Mouse (Mus musculus) lung, embryonic 16.5 days (tissue): Measurements from ENCODE around the gene Aox3. TPM values are rescaled to one million over a fixed set of nuclear protein-coding genes. Genes with fewer than 3 reads are reported as not detected.

Source experiments
- ATAC-seq: fragments of 200-750 bp; cut with Nextera tagmentation; 2 replicates; pipeline ENCODE4 v1.8.0; 2017; ENCODE audit warnings: low read depth, mild to moderate bottlenecking, moderate library complexity
- H3K27ac ChIP-seq: fragments of 300-500 bp; sonication (generic); 2 replicates; pipeline ENCODE4 v1.5.1; 2014; ENCODE audit warnings: mild to moderate bottlenecking, control low read depth, low read length
- H3K27me3 ChIP-seq: fragments of 300-500 bp; sonication (generic); 2 replicates; pipeline ENCODE4 v1.6.1; 2014; ENCODE audit warnings: low read depth, low read length, mixed read lengths; ENCODE audit not compliant: control insufficient read depth, insufficient read depth
- H3K36me3 ChIP-seq: fragments of 300-500 bp; sonication (generic); 2 replicates; pipeline ENCODE4 v1.6.1; 2014; ENCODE audit warnings: low read length; ENCODE audit not compliant: control insufficient read depth, insufficient read depth
- H3K4me1 ChIP-seq: fragments of 300-500 bp; sonication (generic); replicated peaks from 2 replicates; pipeline ENCODE4 v1.6.1; 2014; ENCODE audit warnings: low read length, mixed read lengths; ENCODE audit not compliant: control insufficient read depth, insufficient read depth
- H3K4me2 ChIP-seq: fragments of 300-500 bp; sonication (generic); 2 replicates; pipeline ENCODE4 v1.6.1; 2014; ENCODE audit warnings: low read depth, low read length, control low read depth
- H3K4me3 ChIP-seq: fragments of 300-500 bp; sonication (generic); 2 replicates; pipeline ENCODE4 v1.5.1; 2014; ENCODE audit warnings: mild to moderate bottlenecking, low read length, control low read depth
- H3K9ac ChIP-seq: fragments of 300-500 bp; sonication (generic); 2 replicates; pipeline ENCODE4 v1.6.1; 2014; ENCODE audit warnings: low read length, control low read depth
- H3K9me3 ChIP-seq: fragments of 300-500 bp; sonication (generic); 2 replicates; pipeline ENCODE4 v1.6.1; 2016; ENCODE audit warnings: low read length; ENCODE audit not compliant: control insufficient read depth
- WGBS: fragments of 180-500 bp; shearing (Covaris S2); extraction: QIAGEN DNeasy Blood & Tissue Kit; methylation state at CpG from one replicate; pipeline ENCODE4 v1.1.7; 2014; 5-methylcytosine and 5-hydroxymethylcytosine counted together
- polyA plus RNA-seq: library from polyadenylated mRNA; unstranded; fragments of >200 nt; fragmentation: Nextera tagmentation; extraction: Ambion mirVana; gene quantifications from 2 replicates; pipeline ENCODE4 v1.2.1, GENCODE M21; 2015

Aox3 gene
- polyA plus RNA-seq, 1 experiment from 2014 or later = 2.7 TPM

- H3K27ac ChIP-seq = no peak overlapping the region
- no peak overlapping the region for H3K4me2 ChIP-seq
- no peak for ATAC-seq
- no peaks in the 10 kb centered on the region for H3K27me3 ChIP-seq
- H3K9ac ChIP-seq = no peak overlapping the region
- WGBS = 86% methylated on average over 2 of the region's 2 CpGs
- H3K4me1 ChIP-seq = peaks cover 10% of the 10 kb centered on the region; the same call in 1 of the 2 replicates
- no peaks in the 10 kb centered on the region for H3K36me3 ChIP-seq
- H3K9me3 ChIP-seq = no peaks in the 10 kb centered on the region
- H3K4me3 ChIP-seq = no peak overlapping the region
Measured at GRCm38 (mm10) chr1:58074266-58074665, 38.7 kb upstream of the Aox3 start.

DNA sequence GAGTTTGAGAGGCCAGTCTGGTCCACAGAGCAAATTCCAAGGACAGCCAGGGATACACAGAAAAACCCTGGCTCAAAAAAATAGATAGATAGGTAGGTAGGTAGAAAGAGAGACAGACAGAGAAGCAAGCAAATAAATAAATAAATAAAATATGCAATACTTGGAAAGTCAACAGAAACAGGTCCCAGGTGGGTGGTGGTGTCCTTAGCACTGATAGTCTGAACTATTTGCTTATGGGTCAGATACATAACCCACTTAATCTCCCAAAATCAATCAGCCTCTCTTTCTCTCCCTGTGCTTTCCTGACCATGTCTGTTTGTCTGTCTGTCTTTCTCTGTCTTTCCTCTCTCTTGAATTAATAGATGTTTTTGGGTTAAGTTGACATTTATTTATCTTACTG is 35.0 kb upstream of the Aox3 start:
- Histone ChIP-seq H3K27me3 (no peaks in the 10 kb centered on the region), H3K4me1 (0 out of 2 replicates have a peak, but pooled peaks cover 2% of the 10 kb centered on the region), H3K9me3 (no peaks in the 10 kb centered on the region), H3K36me3 (no peaks in the 10 kb centered on the region), H3K9ac (no peak overlapping the region), H3K27ac (no peak overlapping the region), H3K4me3 (no peak overlapping the region), H3K4me2 (no peak overlapping the region)
- ATAC-seq = no peak

DNA sequence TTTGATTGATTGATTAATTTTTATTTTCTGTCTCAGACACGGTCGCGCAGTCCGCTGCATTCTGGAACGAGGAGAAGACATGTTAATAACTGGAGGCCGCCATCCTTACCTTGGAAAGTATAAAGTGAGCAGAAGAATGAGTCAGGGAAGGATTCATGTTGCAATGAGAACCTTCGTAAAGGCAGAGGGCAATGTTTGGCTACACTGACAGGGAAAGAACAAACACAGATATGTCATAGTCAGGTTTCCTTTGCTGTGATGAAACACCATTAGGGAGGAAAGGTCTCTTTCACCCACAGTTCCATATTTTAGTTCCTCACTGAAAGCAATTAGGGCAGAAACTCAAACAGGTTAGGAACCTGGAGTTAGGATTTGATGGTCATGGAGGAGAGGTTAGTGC is 34.5 kb upstream of the Aox3 start:
- H3K27ac ChIP-seq = no peak overlapping the region
- no peak overlapping the region for H3K9ac ChIP-seq
- H3K4me1 ChIP-seq = no peaks in the 10 kb centered on the region
- H3K36me3 ChIP-seq = no peaks in the 10 kb centered on the region
- 85% methylated on average over 7 of the region's 7 CpGs for WGBS
- no peak overlapping the region for H3K4me3 ChIP-seq
- H3K9me3 ChIP-seq = no peaks in the 10 kb centered on the region
- H3K4me2 ChIP-seq = no peak overlapping the region
- no peak for ATAC-seq
- no peaks in the 10 kb centered on the region for H3K27me3 ChIP-seq

GRCm38 (mm10) chr1:58079689-58080088 is 33.2 kb upstream of the Aox3 start:
- H3K36me3 ChIP-seq = no peaks in the 10 kb centered on the region
- H3K9me3 ChIP-seq = no peaks in the 10 kb centered on the region
- ATAC-seq = no peak
- no peak overlapping the region for H3K4me3 ChIP-seq
- H3K27me3 ChIP-seq = no peaks in the 10 kb centered on the region
- no peak overlapping the region for H3K27ac ChIP-seq
- no peak overlapping the region for H3K9ac ChIP-seq
- no peaks in the 10 kb centered on the region for H3K4me1 ChIP-seq
- 89% methylated on average over 5 of the region's 5 CpGs for WGBS
- no peak overlapping the region for H3K4me2 ChIP-seq

DNA sequence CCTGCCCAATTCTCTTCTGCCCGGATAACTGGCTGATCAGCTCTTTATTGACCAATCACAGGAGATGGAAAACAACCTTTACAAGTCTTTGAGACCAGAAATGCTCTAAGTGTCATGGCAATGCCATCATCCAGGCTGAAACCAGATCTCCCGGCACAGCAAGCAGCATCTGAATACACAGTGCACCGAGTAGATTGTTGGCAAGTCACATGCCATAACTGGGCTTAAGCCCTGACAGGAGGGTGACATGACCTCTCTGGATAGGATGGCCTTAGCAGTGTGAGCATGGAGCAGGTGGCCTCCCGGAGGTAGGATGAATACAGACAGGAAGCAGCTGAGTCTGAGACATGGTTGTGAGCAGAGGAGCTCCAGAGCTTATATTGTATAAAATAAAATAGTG is 32.5 kb upstream of the Aox3 start:
- no peaks in the 10 kb centered on the region for H3K9me3 ChIP-seq
- H3K27ac ChIP-seq = no peak overlapping the region
- no peaks in the 10 kb centered on the region for H3K4me1 ChIP-seq
- no peak for ATAC-seq
- 73% methylated on average over 4 of the region's 4 CpGs for WGBS
- no peak overlapping the region for H3K4me3 ChIP-seq
- no peak overlapping the region for H3K9ac ChIP-seq
- no peaks in the 10 kb centered on the region for H3K36me3 ChIP-seq
- no peak overlapping the region for H3K4me2 ChIP-seq
- no peaks in the 10 kb centered on the region for H3K27me3 ChIP-seq

DNA sequence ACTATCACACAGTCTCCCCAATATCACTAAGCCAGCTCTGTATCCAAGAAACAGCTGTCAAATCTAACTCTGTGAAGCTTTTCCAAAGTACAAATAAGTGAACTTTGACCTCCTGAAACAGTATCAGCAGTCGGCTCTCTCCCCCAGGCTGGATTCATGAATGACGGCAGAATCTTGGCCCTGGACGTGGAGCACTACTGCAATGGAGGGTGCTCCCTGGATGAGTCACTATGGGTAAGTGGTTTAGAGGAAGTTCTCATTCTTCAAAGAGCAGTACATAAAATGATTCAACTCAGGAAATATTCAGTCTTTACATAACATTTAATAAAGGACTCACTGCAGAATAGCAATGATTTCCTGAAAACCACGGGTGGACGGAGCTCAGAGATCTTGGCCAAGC is 31.6 kb upstream of the Aox3 start:
- Histone ChIP-seq H3K27ac (no peak overlapping the region), H3K4me1 (no peaks in the 10 kb centered on the region), H3K36me3 (no peaks in the 10 kb centered on the region), H3K4me2 (no peak overlapping the region), H3K27me3 (no peaks in the 10 kb centered on the region), H3K9ac (no peak overlapping the region), H3K4me3 (no peak overlapping the region), H3K9me3 (no peaks in the 10 kb centered on the region)
- ATAC-seq = no peak
- WGBS = 71% methylated on average over 5 of the region's 5 CpGs

- H3K9me3 ChIP-seq = no peaks in the 10 kb centered on the region
- WGBS = 43% methylated on average over 5 of the region's 5 CpGs
- H3K27ac ChIP-seq = no peak overlapping the region
- H3K4me3 ChIP-seq = no peak overlapping the region
- H3K4me2 ChIP-seq = no peak overlapping the region
- ATAC-seq = no peak
- H3K4me1 ChIP-seq = no peaks in the 10 kb centered on the region
- H3K36me3 ChIP-seq = no peaks in the 10 kb centered on the region
- no peaks in the 10 kb centered on the region for H3K27me3 ChIP-seq
- no peak overlapping the region for H3K9ac ChIP-seq
Measured at GRCm38 (mm10) chr1:58089316-58089715, 23.6 kb upstream of the Aox3 start.

DNA sequence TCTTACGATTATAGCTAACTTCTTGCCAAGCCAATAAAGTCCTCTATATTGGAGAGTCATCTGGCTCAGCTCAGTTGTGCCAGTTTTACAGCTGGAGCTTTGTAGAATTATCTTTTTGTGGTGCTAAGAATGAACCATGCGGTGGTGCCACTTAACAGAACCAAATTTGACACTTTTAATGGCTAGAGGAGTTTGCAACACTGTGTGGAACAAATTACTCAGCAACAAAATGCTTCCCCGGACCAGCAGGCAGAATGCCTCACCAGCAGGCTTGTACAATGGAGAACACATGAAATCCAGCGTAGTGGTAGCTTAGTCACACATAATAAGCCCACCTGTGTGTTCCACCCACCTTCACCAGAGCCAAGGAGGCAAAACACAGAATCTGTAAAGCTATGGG is 22.7 kb upstream of the Aox3 start:
- no peak for ATAC-seq
- Histone ChIP-seq H3K27ac (no peak overlapping the region), H3K36me3 (no peaks in the 10 kb centered on the region), H3K4me3 (no peak overlapping the region), H3K9ac (no peak overlapping the region), H3K9me3 (no peaks in the 10 kb centered on the region), H3K4me2 (no peak overlapping the region), H3K27me3 (no peaks in the 10 kb centered on the region), H3K4me1 (no peaks in the 10 kb centered on the region)
- 85% methylated on average over 4 of the region's 4 CpGs for whole genome bisulfite sequencing

DNA sequence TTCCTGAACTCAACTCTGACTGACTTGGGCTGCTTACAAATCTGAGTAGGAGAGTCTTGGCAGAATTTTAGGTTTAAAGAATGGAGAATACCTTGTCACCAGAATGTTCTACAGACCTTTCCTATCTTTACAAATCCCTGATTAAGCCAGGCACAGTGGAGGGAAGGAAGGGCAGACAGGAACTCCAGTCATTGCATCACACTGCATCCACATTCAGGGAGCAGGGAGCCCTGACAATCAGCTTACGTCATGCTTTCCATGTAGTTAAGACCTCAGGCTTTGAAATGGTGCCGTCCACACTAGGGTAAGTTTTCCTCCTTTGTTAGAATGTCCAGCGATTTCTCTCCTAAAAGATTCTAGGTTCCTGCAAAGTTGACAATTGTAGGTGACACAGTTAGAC is 21.7 kb upstream of the Aox3 start:
- Histone ChIP-seq H3K9ac (no peak overlapping the region), H3K4me3 (no peak overlapping the region), H3K4me1 (no peaks in the 10 kb centered on the region), H3K36me3 (no peaks in the 10 kb centered on the region), H3K27ac (no peak overlapping the region), H3K27me3 (no peaks in the 10 kb centered on the region), H3K4me2 (no peak overlapping the region), H3K9me3 (no peaks in the 10 kb centered on the region)
- WGBS = 78% methylated on average over 3 of the region's 3 CpGs
- ATAC-seq = no peak

- H3K27ac ChIP-seq = no peak overlapping the region
- ATAC-seq = no peak
- 64% methylated on average over 2 of the region's 2 CpGs for WGBS
- H3K4me2 ChIP-seq = no peak overlapping the region
- H3K27me3 ChIP-seq = no peaks in the 10 kb centered on the region
- H3K9ac ChIP-seq = no peak overlapping the region
- no peaks in the 10 kb centered on the region for H3K36me3 ChIP-seq
- no peaks in the 10 kb centered on the region for H3K4me1 ChIP-seq
- H3K9me3 ChIP-seq = no peaks in the 10 kb centered on the region
- no peak overlapping the region for H3K4me3 ChIP-seq
Measured at GRCm38 (mm10) chr1:58091992-58092560, 20.9 kb upstream of the Aox3 start.
